Mouse (Mus musculus): ENCODE results near the gene Gm5168. TPM values are rescaled to one million over a fixed set of nuclear protein-coding genes. Genes with fewer than 3 reads are reported as not detected.
"Not testable (repeated sequence)": the region's sequence is repeated elsewhere in the genome, so short reads cannot be mapped to it uniquely, and the experiment has no call there.

Gene Gm5168
- polyA plus RNA-seq (2012; rRNA removed) = not detected in 2 replicates

DNA sequence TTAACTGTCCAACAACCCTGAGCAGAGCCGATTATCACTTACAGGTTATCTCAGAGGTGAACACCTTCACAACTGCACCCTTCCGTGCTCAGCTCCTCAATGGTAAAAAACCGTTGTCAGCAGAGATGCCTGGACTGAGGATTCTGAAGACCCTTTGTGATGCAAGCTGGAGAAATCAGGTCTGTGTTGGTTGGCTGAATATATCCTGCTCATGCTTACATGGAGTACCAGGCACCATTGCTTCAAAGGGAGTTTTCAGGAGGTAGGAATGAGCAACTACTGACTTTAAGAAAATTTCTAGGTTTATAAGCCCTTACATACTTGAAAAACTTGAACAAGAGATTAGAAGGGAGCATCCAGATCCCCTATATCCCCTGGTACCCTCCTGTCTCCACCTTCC, at the start of gene Gm5168:
Gm5168 (minus strand) TSS at position 101 of the 400 bp plus-strand sequence.
- DNase-seq (ENCODE audit: low read depth) = not testable (repeated sequence)

Other genes with a start within 250 kb of the Gm5168 start
- not detected in 2 replicates for gene Gm2012, start 180.3 kb upstream of the Gm5168 start, polyA plus RNA-seq (2012; rRNA removed)

All from brain, embryonic 14.5 days (tissue).